Mouse (Mus musculus) midbrain, embryonic 11.5 days (tissue): ENCODE data around the gene Phf13. TPM values are rescaled to one million over a fixed set of nuclear protein-coding genes. Genes with fewer than 3 reads are reported as not detected.
A peak's percentile ranks its signal among the peaks of the same experiment; 100 is the strongest.
"Not testable (repeated sequence)": the region's sequence is repeated elsewhere in the genome, so short reads cannot be mapped to it uniquely, and the experiment has no call there.

Experiments used
- ATAC-seq: fragments of 200-750 bp; cut with Nextera tagmentation; 2 replicates; pipeline ENCODE4 v1.8.0; 2017; ENCODE audit warnings: moderate TSS enrichment, moderate library complexity; ENCODE audit not compliant: low FRiP score
- DNase-seq: peaks from one replicate; pipeline ENCODE4 v3.0.0; 2015; ENCODE audit warnings: low spot score; ENCODE audit errors: missing footprints
- H3K27ac ChIP-seq: fragments of 300-500 bp; sonication (generic); 2 replicates; pipeline ENCODE4 v1.5.1; 2014; ENCODE audit warnings: low read depth, low read length
- H3K27me3 ChIP-seq: fragments of 300-500 bp; sonication (generic); 2 replicates; pipeline ENCODE4 v1.6.1; 2014; ENCODE audit warnings: mild to moderate bottlenecking, low read length, moderate library complexity, mixed read lengths; ENCODE audit not compliant: control insufficient read depth, insufficient read depth
- H3K36me3 ChIP-seq: fragments of 300-500 bp; sonication (generic); 2 replicates; pipeline ENCODE4 v1.6.1; 2014; ENCODE audit warnings: mild to moderate bottlenecking, low read length, moderate library complexity, mixed read lengths; ENCODE audit not compliant: control insufficient read depth, insufficient read depth
- H3K4me1 ChIP-seq: fragments of 300-500 bp; sonication (generic); 2 replicates; pipeline ENCODE4 v1.6.1; 2014; ENCODE audit warnings: low read length; ENCODE audit not compliant: control insufficient read depth, insufficient read depth
- H3K4me2 ChIP-seq: fragments of 300-500 bp; sonication (generic); 2 replicates; pipeline ENCODE4 v1.6.1; 2014; ENCODE audit warnings: mild to moderate bottlenecking, moderate library complexity
- H3K4me3 ChIP-seq: fragments of 300-500 bp; sonication (generic); 2 replicates; pipeline ENCODE4 v1.5.1; 2014; ENCODE audit warnings: low read depth, low read length
- H3K9ac ChIP-seq: fragments of 300-500 bp; sonication (generic); 2 replicates; pipeline ENCODE4 v1.6.1; 2014; ENCODE audit warnings: low read length
- H3K9me3 ChIP-seq: fragments of 300-500 bp; sonication (generic); 2 replicates; pipeline ENCODE4 v1.6.1; 2016; ENCODE audit warnings: low read length; ENCODE audit not compliant: control insufficient read depth
- WGBS: fragments of 180-500 bp; shearing (Covaris S2); extraction: QIAGEN DNeasy Blood & Tissue Kit; methylation state at CpG from one replicate; pipeline ENCODE4 v1.1.7; 2014; 5-methylcytosine and 5-hydroxymethylcytosine counted together
- polyA plus RNA-seq: library from polyadenylated mRNA; unstranded; fragments of >200 nt; fragmentation: Nextera tagmentation; extraction: Ambion mirVana; gene quantifications from 2 replicates; pipeline ENCODE4 v1.2.1, GENCODE M21; 2014

Gene Phf13
- polyA plus RNA-seq = 21.5 and 22.9 TPM in 2 replicates

- Histone ChIP-seq H3K36me3 (peaks cover 6% of the 10 kb centered on the region; the same call in 1 of the 2 replicates), H3K27ac (peak within 1 kb of the TSS; percentile 79), H3K4me1 (peaks cover 11% of the 10 kb centered on the region; the same call in 1 of the 2 replicates), H3K4me2 (peak within 1 kb of the TSS; percentile 87), H3K27me3 (no peaks in the 10 kb centered on the region), H3K9ac (peak within 1 kb of the TSS; percentile 83), H3K4me3 (peak within 1 kb of the TSS; percentile 88), H3K9me3 (no peaks in the 10 kb centered on the region)
- ATAC-seq = peak; percentile 97
- WGBS = under 1% methylated on average over 84 of the region's 94 CpGs
- peak; percentile 100 for DNase-seq
Observed at GRCm38 (mm10) chr4:151996173-151996950, at the start of gene Phf13. Gene Phf13, minus strand, starts transcription at chr4:151996258.

- Histone ChIP-seq H3K9ac (no peak overlapping the region), H3K36me3 (peaks cover 38% of the 10 kb centered on the region)
- 90% methylated on average over 6 of the region's 6 CpGs for WGBS
Observed at GRCm38 (mm10) chr4:152044609-152045008, 48.6 kb upstream of the Phf13 start.

GRCm38 (mm10) chr4:152043171-152043570, 47.1 kb upstream of the Phf13 start:
- WGBS = 93% methylated on average over 3 of the region's 3 CpGs
- peaks cover 35% of the 10 kb centered on the region for H3K36me3 ChIP-seq
- peak; percentile 17 for DNase-seq
- no peak overlapping the region for H3K4me2 ChIP-seq
- no peak for ATAC-seq
- no peak overlapping the region for H3K27ac ChIP-seq
- no peak overlapping the region for H3K4me3 ChIP-seq
- no peaks in the 10 kb centered on the region for H3K9me3 ChIP-seq
- H3K9ac ChIP-seq = no peak overlapping the region
- H3K27me3 ChIP-seq = no peaks in the 10 kb centered on the region
- peaks cover 13% of the 10 kb centered on the region for H3K4me1 ChIP-seq

More at GRCm38 (mm10) chr4:152044609-152045008, 48.6 kb upstream of the Phf13 start:
- no peak overlapping the region for H3K4me2 ChIP-seq
- peaks cover 10% of the 10 kb centered on the region for H3K4me1 ChIP-seq
- H3K27ac ChIP-seq = no peak overlapping the region
- H3K9me3 ChIP-seq = no peaks in the 10 kb centered on the region
- H3K27me3 ChIP-seq = no peaks in the 10 kb centered on the region
- no peak overlapping the region for H3K4me3 ChIP-seq
- ATAC-seq = no peak
- DNase-seq = peak; percentile 19

GRCm38 (mm10) chr4:152041924-152042641, 46.0 kb upstream of the Phf13 start:
- no peak overlapping the region for H3K4me2 ChIP-seq
- no peak overlapping the region for H3K9ac ChIP-seq
- DNase-seq (peak; percentile 41), ATAC-seq (no peak)
- WGBS = 96% methylated on average over 22 of the region's 22 CpGs
- no peak overlapping the region for H3K4me3 ChIP-seq
- H3K27ac ChIP-seq = no peak overlapping the region
- H3K9me3 ChIP-seq = no peaks in the 10 kb centered on the region
- H3K27me3 ChIP-seq = no peaks in the 10 kb centered on the region
- H3K4me1 ChIP-seq = peaks cover 13% of the 10 kb centered on the region
- H3K36me3 ChIP-seq = peaks cover 29% of the 10 kb centered on the region

- H3K27me3 ChIP-seq = no peaks in the 10 kb centered on the region
- H3K4me3 ChIP-seq = peak overlapping the region; percentile 99
- H3K9ac ChIP-seq = peak overlapping the region; percentile 93
- peaks cover 13% of the 10 kb centered on the region for H3K4me1 ChIP-seq
- WGBS = 5% methylated on average over 25 of the region's 25 CpGs
- H3K27ac ChIP-seq = no peak overlapping the region
- ATAC-seq (no peak), DNase-seq (peak; percentile 92)
- peaks cover 20% of the 10 kb centered on the region for H3K36me3 ChIP-seq
- no peaks in the 10 kb centered on the region for H3K9me3 ChIP-seq
- peak overlapping the region; percentile 93 for H3K4me2 ChIP-seq
Observed at GRCm38 (mm10) chr4:152039831-152040310, 43.8 kb upstream of the Phf13 start.

- H3K9me3 ChIP-seq = no peaks in the 10 kb centered on the region
- peak; percentile 100 for DNase-seq
- peak within 1 kb of the TSS; percentile 93 for H3K4me2 ChIP-seq
- H3K36me3 ChIP-seq = peaks cover 20% of the 10 kb centered on the region
- peaks cover 13% of the 10 kb centered on the region for H3K4me1 ChIP-seq
- peak within 1 kb of the TSS; percentile 93 for H3K9ac ChIP-seq
- no peak within 1 kb of the TSS for H3K27ac ChIP-seq
- H3K4me3 ChIP-seq = peak within 1 kb of the TSS; percentile 99
- under 1% methylated on average over 79 of the region's 86 CpGs for WGBS
- H3K27me3 ChIP-seq = no peaks in the 10 kb centered on the region
- peak; percentile 90 for ATAC-seq
Observed at GRCm38 (mm10) chr4:152038985-152039830, 43.1 kb upstream of the Phf13 start, which contains the start of gene Nol9. Gene Nol9, plus strand, starts transcription at chr4:152039321.

- no peak within 1 kb of the TSS for H3K27ac ChIP-seq
- H3K4me1 ChIP-seq = peaks cover 13% of the 10 kb centered on the region
- H3K4me2 ChIP-seq = peak within 1 kb of the TSS; percentile 93
- DNase-seq (peak; percentile 84), ATAC-seq (no peak)
- 49% methylated on average over 10 of the region's 10 CpGs for WGBS
- peak within 1 kb of the TSS; percentile 93 for H3K9ac ChIP-seq
- no peaks in the 10 kb centered on the region for H3K27me3 ChIP-seq
- H3K4me3 ChIP-seq = peak within 1 kb of the TSS; percentile 99
- H3K36me3 ChIP-seq = peaks cover 19% of the 10 kb centered on the region
- H3K9me3 ChIP-seq = no peaks in the 10 kb centered on the region
Observed at GRCm38 (mm10) chr4:152038225-152038984, 42.3 kb upstream of the Phf13 start, which contains the start of gene Tas1r1. Gene Tas1r1, minus strand, starts transcription at chr4:152038568.

GRCm38 (mm10) chr4:152036464-152036863, 40.4 kb upstream of the Phf13 start:
- H3K4me3 ChIP-seq, H3K9ac ChIP-seq, H3K4me2 ChIP-seq, H3K9me3 ChIP-seq, H3K27me3 ChIP-seq, H3K27ac ChIP-seq, ATAC-seq, H3K36me3 ChIP-seq: not testable (repeated sequence)
- peak; percentile 56 for DNase-seq
- peaks cover 13% of the 10 kb centered on the region for H3K4me1 ChIP-seq
- WGBS = 95% methylated on average over 6 of the region's 6 CpGs
